Mouse (Mus musculus): ENCODE results near the gene Cacna1d. TPM values are rescaled to one million over a fixed set of nuclear protein-coding genes. Genes with fewer than 3 reads are reported as not detected.

The Cacna1d gene
- polyA plus RNA-seq, 1 experiment from 2014 or later = 4.3 TPM

GRCm38 (mm10) chr14:30038431-30038830, 452.8 kb downstream of the Cacna1d start:
- 80% methylated on average over 18 of the region's 18 CpGs for WGBS
- no peak overlapping the region for H3K27ac ChIP-seq (ENCODE audit: low read depth, low read length)
- DNase-seq (ENCODE audit: low spot score) (peak; percentile 56), ATAC-seq (no peak)
- H3K27me3 ChIP-seq (replicated peaks; ENCODE audit: control insufficient read depth, insufficient read depth, low read length) = no peaks in the 10 kb centered on the region
- H3K4me3 ChIP-seq (ENCODE audit: low read depth, low read length) = no peak overlapping the region
- H3K9ac ChIP-seq (ENCODE audit: low read length) = no peak overlapping the region
- no peaks in the 10 kb centered on the region for H3K9me3 ChIP-seq (replicated peaks; ENCODE audit: control insufficient read depth, low read length)
- no peaks in the 10 kb centered on the region for H3K36me3 ChIP-seq (ENCODE audit: control insufficient read depth, insufficient read depth, low read length)
- H3K4me1 ChIP-seq (ENCODE audit: control insufficient read depth, insufficient read depth, low read length) = no peaks in the 10 kb centered on the region
- no peak overlapping the region for H3K4me2 ChIP-seq (ENCODE audit: low read length)

- Histone ChIP-seq H3K4me2 (ENCODE audit: low read length) (no peak overlapping the region), H3K27ac (ENCODE audit: low read depth, low read length) (no peak overlapping the region), H3K9ac (ENCODE audit: low read length) (no peak overlapping the region), H3K4me3 (ENCODE audit: low read depth, low read length) (no peak overlapping the region), H3K9me3 (replicated peaks; ENCODE audit: control insufficient read depth, low read length) (no peaks in the 10 kb centered on the region), H3K4me1 (ENCODE audit: control insufficient read depth, insufficient read depth, low read length) (no peaks in the 10 kb centered on the region), H3K36me3 (ENCODE audit: control insufficient read depth, insufficient read depth, low read length) (no peaks in the 10 kb centered on the region), H3K27me3 (replicated peaks; ENCODE audit: control insufficient read depth, insufficient read depth, low read length) (no peaks in the 10 kb centered on the region)
- DNase-seq (ENCODE audit: low spot score) (no peak), ATAC-seq (no peak)
- 73% methylated on average over 8 of the region's 8 CpGs for WGBS
Measured at GRCm38 (mm10) chr14:30033405-30033804, 457.9 kb downstream of the Cacna1d start.

- H3K27ac ChIP-seq (ENCODE audit: low read depth, low read length) = no peak overlapping the region
- no peak overlapping the region for H3K4me3 ChIP-seq (ENCODE audit: low read depth, low read length)
- H3K4me2 ChIP-seq (ENCODE audit: low read length) = no peak overlapping the region
- DNase-seq (ENCODE audit: low spot score) = no peak
- ATAC-seq = no peak
- WGBS = 54% methylated on average over 2 of the region's 2 CpGs
- no peaks in the 10 kb centered on the region for H3K36me3 ChIP-seq (ENCODE audit: control insufficient read depth, insufficient read depth, low read length)
- no peaks in the 10 kb centered on the region for H3K9me3 ChIP-seq (replicated peaks; ENCODE audit: control insufficient read depth, low read length)
- no peak overlapping the region for H3K9ac ChIP-seq (ENCODE audit: low read length)
- no peaks in the 10 kb centered on the region for H3K4me1 ChIP-seq (ENCODE audit: control insufficient read depth, insufficient read depth, low read length)
- H3K27me3 ChIP-seq (replicated peaks; ENCODE audit: control insufficient read depth, insufficient read depth, low read length) = no peaks in the 10 kb centered on the region
Measured at GRCm38 (mm10) chr14:30027378-30027777, 463.9 kb downstream of the Cacna1d start.

- H3K4me1 ChIP-seq (ENCODE audit: control insufficient read depth, insufficient read depth, low read length) = no peaks in the 10 kb centered on the region
- ATAC-seq (no peak), DNase-seq (ENCODE audit: low spot score) (no peak)
- H3K27me3 ChIP-seq (replicated peaks; ENCODE audit: control insufficient read depth, insufficient read depth, low read length) = no peaks in the 10 kb centered on the region
- H3K4me2 ChIP-seq (ENCODE audit: low read length) = no peak overlapping the region
- no peak overlapping the region for H3K27ac ChIP-seq (ENCODE audit: low read depth, low read length)
- no peak overlapping the region for H3K9ac ChIP-seq (ENCODE audit: low read length)
- no peaks in the 10 kb centered on the region for H3K36me3 ChIP-seq (ENCODE audit: control insufficient read depth, insufficient read depth, low read length)
- H3K4me3 ChIP-seq (ENCODE audit: low read depth, low read length) = no peak overlapping the region
- no peaks in the 10 kb centered on the region for H3K9me3 ChIP-seq (replicated peaks; ENCODE audit: control insufficient read depth, low read length)
- 48% methylated on average over 7 of the region's 7 CpGs for WGBS
Measured at GRCm38 (mm10) chr14:30024387-30024786, 466.9 kb downstream of the Cacna1d start.

GRCm38 (mm10) chr14:30022471-30022870, 468.8 kb downstream of the Cacna1d start:
- WGBS = 92% methylated on average over 6 of the region's 6 CpGs
- H3K27ac ChIP-seq (ENCODE audit: low read depth, low read length) = no peak overlapping the region
- H3K9me3 ChIP-seq (replicated peaks; ENCODE audit: control insufficient read depth, low read length) = no peaks in the 10 kb centered on the region
- H3K27me3 ChIP-seq (replicated peaks; ENCODE audit: control insufficient read depth, insufficient read depth, low read length) = no peaks in the 10 kb centered on the region
- ATAC-seq = no peak
- H3K4me1 ChIP-seq (ENCODE audit: control insufficient read depth, insufficient read depth, low read length) = no peaks in the 10 kb centered on the region
- H3K4me2 ChIP-seq (ENCODE audit: low read length) = no peak overlapping the region
- no peak overlapping the region for H3K9ac ChIP-seq (ENCODE audit: low read length)
- H3K4me3 ChIP-seq (ENCODE audit: low read depth, low read length) = no peak overlapping the region
- no peaks in the 10 kb centered on the region for H3K36me3 ChIP-seq (ENCODE audit: control insufficient read depth, insufficient read depth, low read length)
- no peak for DNase-seq (ENCODE audit: low spot score)

GRCm38 (mm10) chr14:30019792-30020575, 471.3 kb downstream of the Cacna1d start:
- 39% methylated on average over 9 of the region's 9 CpGs for WGBS
- no peak overlapping the region for H3K27ac ChIP-seq (ENCODE audit: low read depth, low read length)

GRCm38 (mm10) chr14:30019375-30019774, 471.9 kb downstream of the Cacna1d start:
- Histone ChIP-seq H3K9me3 (replicated peaks; ENCODE audit: control insufficient read depth, low read length) (no peaks in the 10 kb centered on the region), H3K27ac (ENCODE audit: low read depth, low read length) (no peak overlapping the region), H3K9ac (ENCODE audit: low read length) (no peak overlapping the region), H3K36me3 (ENCODE audit: control insufficient read depth, insufficient read depth, low read length) (no peaks in the 10 kb centered on the region), H3K4me1 (ENCODE audit: control insufficient read depth, insufficient read depth, low read length) (no peaks in the 10 kb centered on the region), H3K27me3 (replicated peaks; ENCODE audit: control insufficient read depth, insufficient read depth, low read length) (no peaks in the 10 kb centered on the region), H3K4me2 (ENCODE audit: low read length) (no peak overlapping the region), H3K4me3 (ENCODE audit: low read depth, low read length) (no peak overlapping the region)
- 92% methylated on average over 8 of the region's 8 CpGs for WGBS
- DNase-seq (ENCODE audit: low spot score) = no peak
- no peak for ATAC-seq

More at GRCm38 (mm10) chr14:30019792-30020575, 471.3 kb downstream of the Cacna1d start:
- DNase-seq (ENCODE audit: low spot score) (no peak), ATAC-seq (no peak)
- H3K36me3 ChIP-seq (ENCODE audit: control insufficient read depth, insufficient read depth, low read length) = no peaks in the 10 kb centered on the region
- no peak overlapping the region for H3K9ac ChIP-seq (ENCODE audit: low read length)
- H3K9me3 ChIP-seq (replicated peaks; ENCODE audit: control insufficient read depth, low read length) = no peaks in the 10 kb centered on the region
- no peak overlapping the region for H3K4me2 ChIP-seq (ENCODE audit: low read length)
- no peaks in the 10 kb centered on the region for H3K27me3 ChIP-seq (replicated peaks; ENCODE audit: control insufficient read depth, insufficient read depth, low read length)
- H3K4me1 ChIP-seq (ENCODE audit: control insufficient read depth, insufficient read depth, low read length) = no peaks in the 10 kb centered on the region
- no peak overlapping the region for H3K4me3 ChIP-seq (ENCODE audit: low read depth, low read length)

- no peaks in the 10 kb centered on the region for H3K4me1 ChIP-seq (ENCODE audit: control insufficient read depth, insufficient read depth, low read length)
- DNase-seq (ENCODE audit: low spot score) = no peak
- H3K4me3 ChIP-seq (ENCODE audit: low read depth, low read length) = no peak overlapping the region
- no peak for ATAC-seq
- no peak overlapping the region for H3K4me2 ChIP-seq (ENCODE audit: low read length)
- 91% methylated on average over 6 of the region's 6 CpGs for WGBS
- no peak overlapping the region for H3K27ac ChIP-seq (ENCODE audit: low read depth, low read length)
- H3K9me3 ChIP-seq (replicated peaks; ENCODE audit: control insufficient read depth, low read length) = no peaks in the 10 kb centered on the region
- H3K36me3 ChIP-seq (ENCODE audit: control insufficient read depth, insufficient read depth, low read length) = no peaks in the 10 kb centered on the region
- no peaks in the 10 kb centered on the region for H3K27me3 ChIP-seq (replicated peaks; ENCODE audit: control insufficient read depth, insufficient read depth, low read length)
- H3K9ac ChIP-seq (ENCODE audit: low read length) = no peak overlapping the region
Measured at GRCm38 (mm10) chr14:30018846-30019245, 472.4 kb downstream of the Cacna1d start.

- no peaks in the 10 kb centered on the region for H3K9me3 ChIP-seq (replicated peaks; ENCODE audit: control insufficient read depth, low read length)
- 93% methylated on average over 4 of the region's 4 CpGs for WGBS
- no peaks in the 10 kb centered on the region for H3K27me3 ChIP-seq (replicated peaks; ENCODE audit: control insufficient read depth, insufficient read depth, low read length)
- H3K9ac ChIP-seq (ENCODE audit: low read length) = no peak overlapping the region
- no peak overlapping the region for H3K4me3 ChIP-seq (ENCODE audit: low read depth, low read length)
- no peak for DNase-seq (ENCODE audit: low spot score)
- no peaks in the 10 kb centered on the region for H3K4me1 ChIP-seq (ENCODE audit: control insufficient read depth, insufficient read depth, low read length)
- no peak overlapping the region for H3K27ac ChIP-seq (ENCODE audit: low read depth, low read length)
- ATAC-seq = no peak
- H3K4me2 ChIP-seq (ENCODE audit: low read length) = no peak overlapping the region
- H3K36me3 ChIP-seq (ENCODE audit: control insufficient read depth, insufficient read depth, low read length) = no peaks in the 10 kb centered on the region
Measured at GRCm38 (mm10) chr14:30018463-30018801, 472.8 kb downstream of the Cacna1d start.
